Mouse (Mus musculus) midbrain, postnatal 0 days (tissue): Measurements from ENCODE around the gene Foxp1. TPM values are rescaled to one million over a fixed set of nuclear protein-coding genes. Genes with fewer than 3 reads are reported as not detected.

Experiments
- ATAC-seq: fragments of 200-750 bp; cut with Nextera tagmentation; 2 replicates; pipeline ENCODE4 v1.8.0; 2017; ENCODE audit warnings: moderate number of reproducible peaks, mild to moderate bottlenecking, moderate TSS enrichment, moderate library complexity; ENCODE audit not compliant: low FRiP score
- DNase-seq: peaks from one replicate; pipeline ENCODE4 v3.0.0-alpha.2; 2015; ENCODE audit warnings: low spot score
- H3K27ac ChIP-seq: fragments of 300-500 bp; sonication (generic); 2 replicates; pipeline ENCODE4 v1.5.1; 2014; ENCODE audit warnings: low read depth, mild to moderate bottlenecking, low read length, mixed read lengths
- H3K27me3 ChIP-seq: fragments of 300-500 bp; sonication (generic); 2 replicates; pipeline ENCODE4 v1.6.1; 2014; ENCODE audit warnings: low read length, control low read depth, mixed read lengths; ENCODE audit not compliant: insufficient read depth
- H3K36me3 ChIP-seq: fragments of 300-500 bp; sonication (generic); 2 replicates; pipeline ENCODE4 v1.6.1; 2014; ENCODE audit warnings: low read length, control low read depth, mixed read lengths; ENCODE audit not compliant: insufficient read depth
- H3K4me1 ChIP-seq: fragments of 300-500 bp; sonication (generic); 2 replicates; pipeline ENCODE4 v1.6.1; 2014; ENCODE audit warnings: mild to moderate bottlenecking, control low read depth, antibody characterized with exemption, low read length, mixed read lengths; ENCODE audit not compliant: insufficient read depth
- H3K4me2 ChIP-seq: fragments of 300-500 bp; sonication (generic); 2 replicates; pipeline ENCODE4 v1.6.1; 2014; ENCODE audit warnings: low read depth, mild to moderate bottlenecking, low read length, mixed read lengths; ENCODE audit not compliant: poor library complexity, severe bottlenecking
- H3K4me3 ChIP-seq: fragments of 300-500 bp; sonication (generic); 2 replicates; pipeline ENCODE4 v1.5.1; 2014; ENCODE audit warnings: low read depth, mild to moderate bottlenecking, low read length, moderate library complexity
- H3K9ac ChIP-seq: fragments of 300-500 bp; sonication (generic); replicated peaks from 2 replicates; pipeline ENCODE4 v1.6.1; 2014; ENCODE audit warnings: mild to moderate bottlenecking, low read length, moderate library complexity, mixed read lengths; ENCODE audit not compliant: poor library complexity, severe bottlenecking
- H3K9me3 ChIP-seq: fragments of 300-500 bp; sonication (generic); 2 replicates; pipeline ENCODE4 v1.6.1; 2016; ENCODE audit warnings: low read length, control low read depth
- CTCF ChIP-seq: IDR thresholded peaks from 2 replicates; pipeline ENCODE4 v1.5.1; 2016; ENCODE audit warnings: antibody characterized with exemption, mild to moderate bottlenecking
- WGBS: fragments of 180-500 bp; shearing (Covaris S2); extraction: QIAGEN DNeasy Blood & Tissue Kit; methylation state at CpG from one replicate; pipeline ENCODE4 v1.1.7; 2014; 5-methylcytosine and 5-hydroxymethylcytosine counted together
- polyA plus RNA-seq: library from polyadenylated mRNA; unstranded; fragments of >200 nt; fragmentation: Nextera tagmentation; extraction: Ambion mirVana; gene quantifications from 2 replicates; pipeline ENCODE4 v1.2.1, GENCODE M21; 2015
- total RNA-seq: library from RNA; depleted of rRNA; stranded (reverse); fragments of >200 nt; gene quantifications from 2 replicates; pipeline ENCODE4 v1.2.3, GENCODE M21; 2014

Gene Foxp1
- total and polyA plus RNA-seq, 2 experiments from 2014 or later: 71.1 to 74.3 TPM

DNA sequence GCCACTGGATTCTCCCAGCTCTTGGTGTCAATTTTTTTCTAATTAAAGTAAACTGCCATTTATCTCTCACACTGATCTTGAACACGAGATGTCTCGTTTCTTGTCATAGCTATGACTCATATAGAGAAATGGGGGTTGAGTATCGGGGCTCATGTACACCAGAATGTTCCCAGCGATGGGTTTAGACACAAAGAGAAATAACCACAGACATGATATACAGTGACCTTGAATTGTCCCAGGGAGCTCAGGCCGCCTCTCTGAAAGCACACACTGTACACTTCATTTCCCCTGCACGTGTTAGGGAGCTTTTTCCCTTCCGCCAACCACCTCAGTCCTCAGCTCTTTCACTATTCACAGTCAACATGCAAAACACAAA lies 529.8 kb downstream of the Foxp1 start:
- Histone ChIP-seq H3K27ac (no peak overlapping the region), H3K4me2 (no peak overlapping the region), H3K36me3 (no peaks in the 10 kb centered on the region), H3K9ac (no peak overlapping the region), H3K4me1 (no peaks in the 10 kb centered on the region), H3K27me3 (no peaks in the 10 kb centered on the region), H3K9me3 (no peaks in the 10 kb centered on the region), H3K4me3 (no peak overlapping the region)
- TF ChIP-seq CTCF: no peak
- ATAC-seq (no peak), DNase-seq (no peak)
- WGBS: 81% methylated on average over 7 of the region's 7 CpGs

GRCm38 (mm10) chr6:98991900-98992771 lies 530.4 kb downstream of the Foxp1 start:
- no peak overlapping the region for H3K4me3 ChIP-seq
- no peaks in the 10 kb centered on the region for H3K9me3 ChIP-seq
- no peaks in the 10 kb centered on the region for H3K36me3 ChIP-seq
- no peak overlapping the region for H3K27ac ChIP-seq
- no peak for TF ChIP-seq CTCF
- WGBS: 85% methylated on average over 5 of the region's 5 CpGs
- no peak for DNase-seq
- H3K4me1 ChIP-seq: no peaks in the 10 kb centered on the region
- no peaks in the 10 kb centered on the region for H3K27me3 ChIP-seq
- H3K4me2 ChIP-seq: no peak overlapping the region
- ATAC-seq: no peak
- no peak overlapping the region for H3K9ac ChIP-seq

DNA sequence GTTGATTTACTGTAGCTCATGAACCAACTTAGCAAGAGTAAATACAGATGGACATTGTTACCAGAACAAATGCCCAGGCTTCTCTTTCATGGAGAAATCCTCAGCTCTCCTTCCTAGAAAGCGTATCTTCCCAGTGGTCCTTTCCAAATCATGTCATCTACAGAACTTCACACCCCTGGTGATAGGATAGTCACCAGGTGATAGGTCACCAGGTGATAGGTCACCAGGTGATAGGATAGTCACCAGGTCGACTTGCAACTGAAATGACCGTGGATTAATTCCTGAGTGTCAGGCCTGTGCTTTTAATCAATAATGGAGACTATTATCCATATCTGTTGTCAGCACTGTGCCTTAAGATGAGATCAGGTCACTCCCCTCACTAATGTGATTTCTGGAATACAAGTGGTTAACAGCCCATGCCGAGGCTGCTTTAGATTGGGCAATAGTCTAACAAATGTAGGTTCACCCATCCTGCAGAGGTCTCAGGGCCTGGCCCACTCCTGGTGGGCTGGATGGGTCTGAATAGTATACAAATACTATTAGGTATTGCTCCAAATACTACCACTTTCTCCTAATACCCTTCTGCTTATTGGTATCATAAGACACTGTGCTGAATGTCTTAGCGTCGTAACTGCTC lies 534.9 kb downstream of the Foxp1 start:
- Histone ChIP-seq H3K36me3 (no peaks in the 10 kb centered on the region), H3K27me3 (no peaks in the 10 kb centered on the region), H3K27ac (no peak overlapping the region), H3K4me1 (no peaks in the 10 kb centered on the region), H3K9me3 (no peaks in the 10 kb centered on the region), H3K9ac (no peak overlapping the region), H3K4me3 (no peak overlapping the region), H3K4me2 (no peak overlapping the region)
- 90% methylated on average over 6 of the region's 6 CpGs for WGBS
- TF ChIP-seq CTCF: no peak
- no peak for ATAC-seq
- DNase-seq: no peak

- no peaks in the 10 kb centered on the region for H3K27me3 ChIP-seq
- H3K9me3 ChIP-seq: no peaks in the 10 kb centered on the region
These were observed 537.1 kb downstream of the Foxp1 start for GRCm38 (mm10) chr6:98985452-98985851.

GRCm38 (mm10) chr6:98984626-98985025 lies 537.9 kb downstream of the Foxp1 start:
- ATAC-seq: no peak
- H3K27me3 ChIP-seq: no peaks in the 10 kb centered on the region
- no peak overlapping the region for H3K9ac ChIP-seq
- no peak overlapping the region for H3K27ac ChIP-seq
- WGBS: 84% methylated on average over 6 of the region's 6 CpGs
- no peak overlapping the region for H3K4me3 ChIP-seq
- no peak for TF ChIP-seq CTCF
- H3K4me1 ChIP-seq: no peaks in the 10 kb centered on the region
- H3K4me2 ChIP-seq: no peak overlapping the region
- DNase-seq: no peak
- H3K9me3 ChIP-seq: no peaks in the 10 kb centered on the region
- H3K36me3 ChIP-seq: no peaks in the 10 kb centered on the region

More at GRCm38 (mm10) chr6:98985452-98985851, 537.1 kb downstream of the Foxp1 start:
- H3K4me1 ChIP-seq: no peaks in the 10 kb centered on the region
- WGBS: 90% methylated on average over 2 of the region's 2 CpGs
- H3K36me3 ChIP-seq: no peaks in the 10 kb centered on the region
- TF ChIP-seq CTCF: no peak
- no peak overlapping the region for H3K27ac ChIP-seq
- no peak overlapping the region for H3K4me2 ChIP-seq
- no peak for DNase-seq
- ATAC-seq: no peak
- H3K9ac ChIP-seq: no peak overlapping the region
- H3K4me3 ChIP-seq: no peak overlapping the region

- WGBS: 79% methylated on average over 2 of the region's 2 CpGs
These were observed 538.5 kb downstream of the Foxp1 start for GRCm38 (mm10) chr6:98984026-98984425.

More at GRCm38 (mm10) chr6:98984026-98984425, 538.5 kb downstream of the Foxp1 start:
- Histone ChIP-seq H3K4me1 (no peaks in the 10 kb centered on the region), H3K27ac (no peak overlapping the region), H3K9me3 (no peaks in the 10 kb centered on the region), H3K27me3 (no peaks in the 10 kb centered on the region), H3K9ac (no peak overlapping the region), H3K36me3 (no peaks in the 10 kb centered on the region), H3K4me2 (no peak overlapping the region), H3K4me3 (no peak overlapping the region)
- ATAC-seq (no peak), DNase-seq (no peak)
- TF ChIP-seq CTCF: no peak
